Mouse (Mus musculus) heart, adult 18-20 months (tissue): ENCODE measurements around the gene Rundc3a. TPM values are rescaled to one million over a fixed set of nuclear protein-coding genes. Genes with fewer than 3 reads are reported as not detected.
"Not testable (repeated sequence)": the region's sequence is repeated elsewhere in the genome, so short reads cannot be mapped to it uniquely, and the experiment has no call there.

Source experiments
- DNase-seq, 2 experiments: peaks; one replicate each; pipeline ENCODE4 v3.0.0; 2021 to 2022; ENCODE audit warnings: mixed read lengths in 1 of 2
- total RNA-seq, 2 experiments: library from RNA; stranded (reverse); gene quantifications; 2 replicates each; pipeline ENCODE4 v1.2.3; 2021

The Rundc3a gene
- total RNA-seq, 2 experiments from 2014 or later = 0.64 TPM; not detected in 1

DNA sequence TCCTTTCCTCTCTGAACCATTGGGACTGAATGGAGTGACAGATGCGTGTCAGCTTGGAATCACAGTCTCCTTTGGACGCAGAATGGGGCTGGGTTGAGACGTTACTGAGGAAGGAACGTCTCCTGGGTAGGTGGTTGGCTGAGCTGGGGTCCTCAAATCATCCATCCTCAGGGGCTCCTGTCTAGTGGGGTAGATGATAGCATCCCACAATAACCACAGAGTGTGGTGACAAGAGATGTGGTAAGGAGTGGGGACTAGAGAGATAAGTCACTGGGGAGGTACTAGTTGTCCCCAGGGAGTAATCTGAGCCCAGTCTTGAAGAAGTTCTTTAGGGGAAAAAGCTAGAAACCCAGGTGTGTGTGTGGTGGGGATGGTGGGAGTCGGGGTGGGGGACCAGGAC lies 24.9 kb upstream of the Rundc3a start:
- no peak for DNase-seq

DNA sequence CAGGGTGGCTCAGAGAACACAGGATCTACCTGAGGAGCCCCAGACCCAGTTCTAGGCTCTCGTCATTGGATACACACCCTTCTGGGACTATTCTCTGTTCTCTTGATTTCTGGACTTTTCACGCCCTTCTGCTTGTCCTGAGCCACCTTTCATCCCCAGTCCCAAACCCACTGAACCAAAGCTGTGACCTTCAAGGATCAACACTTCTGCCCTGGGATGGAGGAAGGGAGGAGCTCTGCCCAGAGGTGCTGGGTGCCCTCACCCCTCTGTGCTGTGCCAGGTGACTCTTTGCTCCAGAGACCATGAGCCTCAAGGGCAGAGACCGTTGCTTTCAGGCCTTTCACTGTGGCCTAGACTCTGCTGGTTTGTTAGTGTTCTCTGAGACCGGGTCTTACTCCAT lies 23.9 kb upstream of the Rundc3a start:
- DNase-seq = no peak

DNA sequence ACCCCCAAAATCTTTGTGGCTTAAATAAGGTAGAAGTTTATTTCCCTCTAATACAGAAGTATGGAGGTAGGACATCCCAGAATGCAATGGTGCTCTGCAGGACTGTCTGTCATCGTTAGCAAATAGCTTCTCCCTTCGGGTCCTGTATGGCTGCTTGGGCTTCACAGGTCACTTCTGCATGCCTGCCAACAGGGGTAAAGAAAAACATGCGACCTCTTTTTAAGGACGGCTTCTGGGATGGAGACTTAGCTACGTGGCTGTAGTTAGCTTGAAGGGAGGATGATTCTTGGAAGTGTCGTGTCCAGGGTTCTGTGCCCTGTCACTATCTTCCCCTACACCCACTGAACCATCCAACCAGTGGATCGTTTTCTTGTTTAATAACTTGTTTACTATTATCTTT lies 22.9 kb upstream of the Rundc3a start:
- no peak for DNase-seq

- DNase-seq = no peak
These were observed 21.1 kb upstream of the Rundc3a start for GRCm38 (mm10) chr11:102371926-102372685.

GRCm38 (mm10) chr11:102372936-102373335 lies 20.3 kb upstream of the Rundc3a start:
- DNase-seq = no peak

DNA sequence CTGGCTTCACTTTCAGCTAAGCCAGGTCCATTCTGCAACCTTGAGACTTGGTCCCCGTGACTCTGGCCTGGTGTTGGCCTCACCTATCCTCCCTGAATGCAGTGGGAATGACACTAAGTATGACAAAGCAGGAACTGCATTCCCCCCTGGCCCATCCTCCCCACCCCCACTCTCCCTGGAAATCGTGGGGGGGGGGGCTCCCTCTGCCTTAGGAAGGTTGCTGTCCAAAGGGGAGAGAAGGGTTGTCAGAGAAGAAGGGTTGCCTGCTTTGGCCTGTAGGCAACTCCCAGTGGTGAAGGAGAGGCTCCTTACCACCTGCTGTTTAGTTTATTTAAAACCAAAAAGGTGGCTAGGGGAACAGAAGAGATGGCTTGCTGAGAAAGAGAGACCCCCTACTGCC lies 19.6 kb upstream of the Rundc3a start:
- no peak for DNase-seq

DNA sequence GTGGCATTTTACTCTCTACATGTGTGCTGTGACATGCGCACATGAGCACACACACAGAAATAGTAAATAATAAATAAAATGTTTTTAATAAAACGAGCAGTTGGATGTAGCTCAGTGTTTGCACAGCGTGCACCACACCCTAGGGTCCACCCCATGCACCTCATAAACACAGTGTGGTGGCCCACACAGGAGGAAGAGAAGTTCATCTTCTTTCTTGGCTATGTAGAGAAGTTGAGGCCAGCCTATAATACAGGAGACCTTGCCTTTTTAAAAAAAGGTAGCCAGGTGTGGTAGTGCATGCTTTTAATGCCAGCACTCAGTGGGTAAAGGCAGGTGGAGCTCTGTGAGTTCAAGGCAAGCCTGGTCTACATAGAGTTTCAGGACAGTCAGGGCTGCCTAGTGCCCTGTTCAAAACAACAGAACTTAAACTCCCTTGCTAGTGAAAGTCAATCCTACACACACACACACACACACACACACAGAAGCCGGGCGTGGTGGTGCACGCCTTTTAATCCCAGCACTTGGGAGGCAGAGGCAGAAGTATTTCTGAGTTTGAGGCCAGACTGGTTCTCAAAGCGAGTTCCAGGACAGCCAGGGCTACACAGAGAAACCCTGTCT lies 19.0 kb upstream of the Rundc3a start:
- no peak for DNase-seq

GRCm38 (mm10) chr11:102375196-102376173 lies 17.7 kb upstream of the Rundc3a start:
- DNase-seq = peak; percentile 74 to 75

GRCm38 (mm10) chr11:102376196-102376835 lies 16.9 kb upstream of the Rundc3a start:
- peak in 1 of 2 experiments; percentile 25 for DNase-seq

DNA sequence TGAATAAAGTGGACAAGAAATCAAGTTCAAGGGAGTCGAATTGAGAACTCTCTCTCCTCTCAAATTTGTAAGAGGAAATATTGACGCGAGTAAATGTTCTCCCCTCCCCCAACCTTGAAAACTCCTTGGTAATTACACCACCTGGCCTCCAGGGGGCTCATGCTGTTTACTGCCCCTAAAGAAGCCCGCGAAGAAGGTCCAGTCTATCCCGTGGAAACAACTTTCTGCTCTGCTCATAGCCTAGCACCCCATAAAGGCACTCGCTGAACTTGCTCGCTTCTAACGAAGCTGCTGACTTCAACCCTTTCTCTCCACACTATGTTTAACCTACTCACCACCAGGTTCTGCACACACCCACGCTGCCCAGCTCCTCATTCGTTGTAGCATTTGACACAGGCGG lies 16.0 kb upstream of the Rundc3a start:
- DNase-seq = no peak

DNA sequence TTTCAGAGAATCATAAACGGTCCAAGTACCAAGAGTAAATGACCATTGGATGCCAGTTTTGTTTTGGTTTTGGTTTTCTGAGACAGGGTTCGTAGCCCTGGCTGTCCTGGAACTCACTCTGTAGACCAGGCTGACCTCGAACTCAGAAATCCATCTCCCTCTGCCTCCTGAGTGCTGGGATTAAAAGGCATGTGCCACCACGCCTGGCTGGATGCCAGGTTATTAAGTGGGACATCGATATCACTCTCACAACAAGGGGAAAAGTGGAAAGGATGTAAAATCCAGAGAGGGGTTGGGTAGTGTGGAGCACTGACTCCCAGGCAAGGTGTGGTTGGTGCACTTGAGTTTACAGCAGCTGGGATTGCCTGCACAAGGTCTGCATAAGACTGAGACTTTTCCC lies 13.1 kb upstream of the Rundc3a start:
- DNase-seq = no peak

- no peak for DNase-seq
These were observed 11.7 kb upstream of the Rundc3a start for GRCm38 (mm10) chr11:102381341-102382100.

DNA sequence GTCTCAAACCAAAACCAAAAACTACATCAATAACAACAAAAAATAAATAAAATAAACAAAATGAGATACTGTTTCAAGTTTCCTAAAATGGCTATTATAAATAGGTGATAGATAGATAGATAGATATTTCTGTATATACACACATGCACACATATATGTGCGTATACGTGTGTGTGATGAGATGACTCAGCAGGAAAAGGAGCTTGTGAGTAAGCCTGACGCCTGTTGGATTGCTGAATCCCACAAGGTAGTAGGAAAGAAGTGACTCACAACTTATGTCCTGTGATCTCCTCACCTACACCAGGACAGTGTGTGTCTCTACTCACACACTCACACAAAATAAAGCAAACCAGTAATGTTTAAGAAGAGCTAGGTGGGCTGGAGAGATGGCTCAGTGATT lies 10.4 kb upstream of the Rundc3a start:
- DNase-seq = no peak

DNA sequence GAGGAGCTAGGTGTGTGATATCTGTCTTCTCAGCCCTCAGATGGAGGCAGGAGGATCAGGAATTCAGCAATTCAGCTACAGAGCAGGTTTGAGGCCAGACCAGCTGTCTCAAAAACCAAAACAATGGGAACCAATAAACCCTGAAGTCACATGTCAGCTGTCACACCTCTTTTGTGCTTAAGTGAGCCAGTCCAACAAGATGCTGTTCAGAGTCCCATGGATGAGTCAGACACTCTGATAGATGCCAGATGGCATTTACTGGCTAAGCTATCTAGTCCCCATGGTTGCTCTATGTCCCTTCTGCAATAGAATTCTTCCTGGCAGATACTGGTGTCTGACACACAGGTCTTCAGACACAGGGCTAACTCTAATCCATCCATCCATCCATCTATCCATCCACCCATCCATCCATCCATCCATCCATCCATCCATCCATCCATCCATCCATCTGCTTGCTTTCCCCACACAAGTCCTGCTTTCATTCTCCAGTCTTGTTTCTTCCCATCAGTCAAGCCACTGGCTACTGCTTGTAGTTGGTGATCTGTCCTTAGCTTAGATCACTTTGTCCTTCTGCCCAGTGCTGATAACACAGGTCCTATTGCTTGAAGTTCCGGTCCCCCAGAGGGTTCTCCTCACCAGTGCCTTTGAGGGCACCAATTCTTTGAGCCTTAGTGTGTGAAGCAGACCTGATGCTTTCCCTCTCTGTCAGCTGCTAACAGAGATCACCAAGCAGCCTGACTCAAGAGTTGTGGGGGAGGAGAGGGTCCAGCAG lies 9.7 kb upstream of the Rundc3a start:
- DNase-seq = no peak

- DNase-seq = no peak
These were observed 8.8 kb upstream of the Rundc3a start for GRCm38 (mm10) chr11:102384418-102384817.

DNA sequence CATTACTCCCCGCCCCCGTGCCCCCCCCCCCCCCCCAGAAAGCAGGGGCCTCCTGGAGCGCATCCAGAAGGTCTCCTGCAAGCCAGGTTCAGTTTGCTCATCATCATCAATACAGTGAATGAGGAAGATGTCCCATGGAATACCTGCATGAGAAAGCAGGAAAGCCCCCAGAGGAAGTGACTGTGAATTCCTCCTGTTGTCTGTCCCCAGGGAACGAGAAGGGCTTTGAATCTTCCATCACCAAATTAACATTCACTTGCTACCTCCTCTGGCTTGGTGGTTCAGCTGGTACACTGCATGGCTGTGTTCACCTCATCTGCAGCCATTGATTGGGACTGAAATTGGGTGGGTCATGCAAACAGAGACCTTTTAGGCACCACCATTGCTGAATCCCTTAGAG lies 8.1 kb upstream of the Rundc3a start:
- no peak for DNase-seq

DNA sequence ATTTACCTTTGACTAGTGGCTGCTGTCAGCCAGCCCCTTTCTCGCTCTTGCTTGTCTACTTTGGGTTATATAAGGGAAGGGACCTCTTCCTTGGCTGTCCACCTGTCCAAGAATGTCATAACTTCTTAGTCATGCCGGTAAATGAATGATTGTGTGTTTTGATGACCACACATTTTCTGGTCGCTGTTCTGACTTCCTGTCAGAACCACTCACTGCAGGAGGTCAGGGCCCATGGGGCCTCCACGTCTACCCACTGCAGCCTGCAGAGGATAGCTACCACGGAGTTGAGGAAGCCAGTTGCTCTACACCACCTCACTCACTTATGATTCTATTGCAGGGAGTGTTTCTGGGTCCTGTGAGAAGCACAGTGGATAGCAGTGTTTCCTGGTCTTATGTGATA lies 7.1 kb upstream of the Rundc3a start:
- no peak for DNase-seq

DNA sequence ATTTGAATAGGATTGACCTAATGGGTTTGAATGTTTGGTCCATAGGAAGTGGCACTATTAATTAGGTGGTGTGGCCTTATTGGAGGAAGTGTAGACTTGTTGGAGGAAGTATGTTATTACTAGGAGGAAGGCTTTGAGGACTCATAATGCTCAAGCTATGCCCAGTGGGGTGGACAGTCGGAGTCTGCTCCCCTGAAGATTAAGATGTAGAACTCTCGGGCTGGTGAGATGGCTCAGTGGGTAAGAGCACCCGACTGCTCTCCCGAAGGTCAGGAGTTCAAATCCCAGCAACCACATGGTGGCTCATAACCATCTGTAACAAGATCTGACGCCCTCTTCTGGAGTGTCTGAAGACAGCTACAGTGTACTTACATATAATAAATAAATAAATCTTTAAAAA lies 3.8 kb upstream of the Rundc3a start:
- not testable (repeated sequence) for DNase-seq

GRCm38 (mm10) chr11:102392441-102393237 lies 564 bp upstream of the Rundc3a start:
- no peak for DNase-seq
